22 mouse cellular contexts compared by ENCODE assay signal in genomic region chr5:48544784-48545734, GRCm38 (mm10).
DNase-seq lines count a peak whose midpoint lies in the region; ATAC-seq and TF ChIP-seq lines count a peak whose summit lies in the region.
"Had no signal": no experiment of that assay in that cellular context is flagged by ENCODE, and none has a peak within 500 bp of the region (broad histone marks: within the 10 kb centered on the region; RNA-seq: fewer than 3 reads in every experiment).

No protein-coding gene starts in this region.

- H3K4me1 ChIP-seq in hindbrain, embryonic 11.5 days (replicated peaks; ENCODE audit: control insufficient read depth, insufficient read depth, low read length): no peaks in the 10 kb centered on the region
- no peaks in the 10 kb centered on the region for H3K4me1 ChIP-seq in hindbrain, postnatal 0 days (ENCODE audit: insufficient read depth, low read length)
- no peaks in the 10 kb centered on the region; the same call in 1 of the 2 replicates for H3K4me1 ChIP-seq in neural tube, embryonic 11.5 days (ENCODE audit: control insufficient read depth, insufficient read depth, low read length)
- no peaks in the 10 kb centered on the region for H3K4me1 ChIP-seq in hindbrain, embryonic 13.5 days (replicated peaks)
- H3K4me1 ChIP-seq: embryonic facial prominence, embryonic 12.5 days; heart, embryonic 10.5 days had no signal

- H3K36me3 ChIP-seq in hindbrain, embryonic 11.5 days (ENCODE audit: control insufficient read depth, insufficient read depth, low read length): no peaks in the 10 kb centered on the region
- H3K36me3 ChIP-seq in hindbrain, postnatal 0 days (ENCODE audit: insufficient read depth, low read length): no peaks in the 10 kb centered on the region
- H3K36me3 ChIP-seq in neural tube, embryonic 11.5 days (ENCODE audit: control insufficient read depth, insufficient read depth, low read length): no peaks in the 10 kb centered on the region
- H3K36me3 ChIP-seq in hindbrain, embryonic 13.5 days: no peaks in the 10 kb centered on the region
- H3K36me3 ChIP-seq: embryonic facial prominence, embryonic 12.5 days; heart, embryonic 10.5 days had no signal

- H3K27ac ChIP-seq in hindbrain, embryonic 11.5 days (ENCODE audit: low read depth, low read length): no peak overlapping the region
- H3K27ac ChIP-seq in hindbrain, postnatal 0 days: no peak overlapping the region
- no peak overlapping the region for H3K27ac ChIP-seq in neural tube, embryonic 11.5 days (ENCODE audit: low read depth, low read length)
- H3K27ac ChIP-seq in hindbrain, embryonic 13.5 days: no peak overlapping the region
- H3K27ac ChIP-seq: embryonic facial prominence, embryonic 12.5 days; heart, embryonic 10.5 days; kidney, postnatal 0 days had no signal

- no peak overlapping the region for H3K9ac ChIP-seq in hindbrain, embryonic 11.5 days (ENCODE audit: low read depth, low read length)
- no peak overlapping the region for H3K9ac ChIP-seq in hindbrain, postnatal 0 days (replicated peaks; ENCODE audit: low read length)
- no peak overlapping the region for H3K9ac ChIP-seq in neural tube, embryonic 11.5 days (ENCODE audit: low read length)
- no peak overlapping the region for H3K9ac ChIP-seq in hindbrain, embryonic 13.5 days
- H3K9ac ChIP-seq: embryonic facial prominence, embryonic 12.5 days had no signal

- 37% methylated on average over 5 of the region's 5 CpGs for WGBS in hindbrain, embryonic 11.5 days
- WGBS in hindbrain, postnatal 0 days: 21% methylated on average over 5 of the region's 5 CpGs
- 49% methylated on average over 5 of the region's 5 CpGs for WGBS in neural tube, embryonic 11.5 days
- WGBS in hindbrain, embryonic 13.5 days: 23% methylated on average over 5 of the region's 5 CpGs

- intact Hi-C loops in left cerebral cortex, postnatal 36 days (cut with DNase I): no loop called here

- no peak for DNase-seq in hindbrain, embryonic 11.5 days (ENCODE audit: low spot score)
- no peak for DNase-seq in hindbrain, postnatal 0 days (ENCODE audit: low spot score)
- DNase-seq in neural tube, embryonic 11.5 days (ENCODE audit: low spot score): peak; percentile 43
- no peak for DNase-seq in neural tube, embryonic 10.5 days (ENCODE audit: extremely low spot score, low spot score)
- peak; percentile 50 for DNase-seq in retina, embryonic 14.5 days (ENCODE audit: low spot score)
- no peak for DNase-seq in thymus, postnatal 4 days
- no peak for DNase-seq in left cerebral cortex, postnatal 36 days (ENCODE audit: low spot score in 2 of 2)
- DNase-seq: adrenal gland, postnatal 10 days; B cell, adult 2 months; cerebellum, adult 8-10 months; gastrocnemius, postnatal 10 days; heart, postnatal 4 days; kidney, adult 2 months; layer of hippocampus, adult 9-11 months; lung, adult 18-20 months; lung, postnatal 14 days had no signal

- no peak for TF ChIP-seq CTCF in hindbrain, postnatal 0 days (IDR thresholded peaks at IDR 0.05; ENCODE audit: low read depth)

- peak; percentile 91 for ATAC-seq in hindbrain, embryonic 11.5 days (ENCODE audit: low FRiP score)
- ATAC-seq in hindbrain, postnatal 0 days: no peak
- peak; percentile 94 for ATAC-seq in neural tube, embryonic 11.5 days (ENCODE audit: insufficient read depth, low FRiP score, low TSS enrichment)
- ATAC-seq in hindbrain, embryonic 13.5 days (ENCODE audit: low FRiP score): peak; percentile 52; the same call in 1 of the 2 replicates
- ATAC-seq: forebrain, embryonic 14.5 days had no signal

- H3K27me3 ChIP-seq in hindbrain, embryonic 11.5 days (ENCODE audit: control insufficient read depth, insufficient read depth, low read length): no peaks in the 10 kb centered on the region
- H3K27me3 ChIP-seq in hindbrain, postnatal 0 days (ENCODE audit: insufficient read depth, low read length): no peaks in the 10 kb centered on the region
- no peaks in the 10 kb centered on the region for H3K27me3 ChIP-seq in neural tube, embryonic 11.5 days (ENCODE audit: control insufficient read depth, insufficient read depth, low read length)
- H3K27me3 ChIP-seq in hindbrain, embryonic 13.5 days: no peaks in the 10 kb centered on the region
- H3K27me3 ChIP-seq: CH12.LX; embryonic facial prominence, embryonic 12.5 days had no signal

- no peak overlapping the region for H3K4me3 ChIP-seq in hindbrain, embryonic 11.5 days (ENCODE audit: low read depth, low read length)
- no peak overlapping the region for H3K4me3 ChIP-seq in hindbrain, postnatal 0 days (ENCODE audit: low read length)
- H3K4me3 ChIP-seq in neural tube, embryonic 11.5 days (ENCODE audit: low read depth, low read length): no peak overlapping the region
- no peak overlapping the region for H3K4me3 ChIP-seq in hindbrain, embryonic 13.5 days
- H3K4me3 ChIP-seq: embryonic facial prominence, embryonic 12.5 days; heart, embryonic 10.5 days had no signal

- H3K4me2 ChIP-seq in hindbrain, embryonic 11.5 days (replicated peaks; ENCODE audit: low read depth, low read length): no peak overlapping the region
- H3K4me2 ChIP-seq in hindbrain, postnatal 0 days (ENCODE audit: low read depth, low read length): no peak overlapping the region
- no peak overlapping the region for H3K4me2 ChIP-seq in neural tube, embryonic 11.5 days (ENCODE audit: low read depth)
- no peak overlapping the region for H3K4me2 ChIP-seq in hindbrain, embryonic 13.5 days
- H3K4me2 ChIP-seq: embryonic facial prominence, embryonic 12.5 days had no signal

- no peaks in the 10 kb centered on the region for H3K9me3 ChIP-seq in hindbrain, embryonic 11.5 days (ENCODE audit: control insufficient read depth, low read length)
- H3K9me3 ChIP-seq in hindbrain, postnatal 0 days (ENCODE audit: low read length): no peaks in the 10 kb centered on the region
- H3K9me3 ChIP-seq in neural tube, embryonic 11.5 days (ENCODE audit: control insufficient read depth, low read length): no peaks in the 10 kb centered on the region
- H3K9me3 ChIP-seq in hindbrain, embryonic 13.5 days: no peaks in the 10 kb centered on the region
- H3K9me3 ChIP-seq: embryonic facial prominence, embryonic 12.5 days; heart, embryonic 10.5 days had no signal

Comparison
In these comparisons a context has a peak if more than half of its experiments do, and no peak if none do; other contexts are left out.
1. DNase-seq: peak in neural tube, embryonic 11.5 days (single experiment) and retina, embryonic 14.5 days (single experiment); none in hindbrain, embryonic 11.5 days (single experiment), hindbrain, postnatal 0 days (single experiment), neural tube, embryonic 10.5 days (single experiment), thymus, postnatal 4 days (single experiment) and left cerebral cortex, postnatal 36 days (0 of 2).